Mouse (Mus musculus): ENCODE data around the gene Mogs. TPM values are rescaled to one million over a fixed set of nuclear protein-coding genes. Genes with fewer than 3 reads are reported as not detected.

Mogs gene
- total and polyA plus RNA-seq, 3 experiments, result 57.2 to 78.9 (median 77.3) TPM

DNA sequence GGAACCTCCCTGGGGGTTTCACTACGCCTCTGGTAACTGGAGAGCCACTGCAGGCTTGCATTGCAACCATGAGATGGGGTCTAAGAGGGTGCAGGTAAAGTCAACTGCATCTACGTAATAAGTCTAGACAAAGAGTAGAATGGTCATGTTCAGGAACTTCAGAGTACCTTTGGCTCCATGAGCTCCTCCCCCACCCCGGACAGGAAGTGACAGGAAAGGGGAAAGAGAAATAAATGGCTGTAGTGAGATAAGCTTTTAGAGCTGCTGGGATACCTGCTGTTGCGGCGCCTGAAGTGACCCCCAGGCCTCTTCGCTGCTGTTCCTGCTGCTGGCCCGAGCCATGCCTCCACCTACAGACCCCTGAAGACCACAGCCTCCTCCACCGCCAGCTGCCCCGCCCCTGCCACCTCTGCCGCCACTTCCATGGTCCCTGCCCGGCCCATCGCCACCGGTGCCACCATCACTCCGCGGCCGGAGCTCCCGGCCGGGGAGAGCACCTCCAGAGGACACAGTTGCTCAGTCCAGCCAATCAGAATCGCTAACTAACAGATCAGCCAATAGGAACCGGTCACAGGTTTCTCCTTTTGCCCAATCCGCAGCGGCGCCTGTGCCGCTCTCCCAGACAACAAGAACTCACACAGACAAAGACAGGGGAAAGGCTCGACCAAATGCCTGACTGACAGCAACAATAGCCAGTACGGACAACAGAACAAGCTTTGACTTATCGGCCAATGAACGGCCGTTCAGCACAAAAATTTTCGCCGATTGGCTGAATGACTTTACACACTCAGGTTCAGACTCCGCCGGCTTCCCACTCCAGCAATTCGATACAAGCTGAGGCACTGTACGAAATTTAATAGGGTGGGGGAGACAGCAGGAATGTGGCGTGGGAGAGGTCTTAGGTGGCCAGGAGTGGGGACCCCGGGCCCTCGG, 5.9 kb downstream of the Mogs start, which contains the start of gene Wbp1:
Gene Wbp1 (minus strand): TSS at position 630 of the 933 bp plus-strand sequence.
- peaks cover 6% of the 10 kb centered on the region; the same call in 1 of the 2 replicates for H3K79me2 ChIP-seq (replicated peaks; ENCODE audit: control insufficient read depth, extremely low read depth, insufficient read depth, poor library complexity, severe bottlenecking)
- no peaks in the 10 kb centered on the region for H3K27me3 ChIP-seq (replicated peaks)
- peaks cover 27 to 77% of the 10 kb centered on the region in 2 experiments for H3K4me1 ChIP-seq (ENCODE audit: control insufficient read depth in 1 of 2, insufficient read depth in 2 of 2)
- H3K9me3 ChIP-seq (replicated peaks; ENCODE audit: low read length), result no peaks in the 10 kb centered on the region
- in situ Hi-C loops (cut with MboI; ENCODE audit: low pct_ligation_motif_present, low pct_unique_long_range_greater_than_20kb, low sequenced_read_pairs), result no loop called here
- dilution Hi-C loops (cut with MboI; ENCODE audit: extremely low pct_ligation_motif_present, extremely low pct_unique_long_range_greater_than_20kb, low sequenced_read_pairs), result no loop called here
- peak within 1 kb of the TSS; percentile 81 for H3K4me2 ChIP-seq (ENCODE audit: insufficient read depth, low read depth, poor library complexity, severe bottlenecking)
- peak within 1 kb of the TSS; percentile 44 for H3K27ac ChIP-seq (ENCODE audit: insufficient read depth, low read depth)
- H3K36me3 ChIP-seq (replicated peaks in 1 of 2; ENCODE audit: control insufficient read depth in 1 of 2, insufficient read depth in 1 of 2, low read length in 1 of 2), result peaks cover 18 to 38% of the 10 kb centered on the region in 2 experiments
- TF ChIP-seq TBP (conservative IDR thresholded peaks at IDR 0.05; ENCODE audit: low read depth, low read length), result 0 out of 2 replicates have a peak, but pooled peaks have one; percentile 44
- TF ChIP-seq USF1 (IDR thresholded peaks at IDR 0.05; ENCODE audit: low read depth, low read length), result peak; percentile 11; the same call in 1 of the 2 replicates
- TF ChIP-seq MAX (IDR thresholded peaks at IDR 0.05; ENCODE audit: low read length), result peak; percentile 66
- TF ChIP-seq BHLHE40 (IDR thresholded peaks at IDR 0.05; ENCODE audit: low read depth, low read length), result no peak
- 0 out of 2 replicates have a peak, but pooled peaks have one; percentile 17 for TF ChIP-seq MAZ (IDR thresholded peaks at IDR 0.05; ENCODE audit: low read depth, low read length)
- TF ChIP-seq ZC3H11A (IDR thresholded peaks at IDR 0.05; ENCODE audit: low read depth, low read length), result no peak
- TF ChIP-seq POLR2A (IDR thresholded peaks at IDR 0.05; ENCODE audit: low read depth, low read length), result peak; percentile 83
- TF ChIP-seq POLR2AphosphoS2 (IDR thresholded peaks at IDR 0.05; ENCODE audit: low read depth, low read length), result peak; percentile 44; the same call in 1 of the 2 replicates
- TF ChIP-seq EP300 (IDR thresholded peaks at IDR 0.05; ENCODE audit: low read length), result no peak
- TF ChIP-seq ZMIZ1 (IDR thresholded peaks at IDR 0.05; ENCODE audit: low read depth, low read length), result peak; percentile 93
- TF ChIP-seq ELF1 (IDR thresholded peaks at IDR 0.05; ENCODE audit: low read depth, low read length), result 0 out of 2 replicates have a peak, but pooled peaks have one; percentile 12
- peak; percentile 56 for TF ChIP-seq NRF1 (IDR thresholded peaks at IDR 0.05; ENCODE audit: low read depth, low read length)
- TF ChIP-seq CTCF (conservative IDR thresholded peaks at IDR 0.05 in 1 of 2, IDR thresholded peaks at IDR 0.05 in 1 of 2; ENCODE audit: low read depth in 2 of 2, low read length in 2 of 2), result no peak
- TF ChIP-seq SMC3 (IDR thresholded peaks at IDR 0.05; ENCODE audit: low read depth, low read length), result no peak
- TF ChIP-seq MYC (IDR thresholded peaks at IDR 0.05; ENCODE audit: low read depth, low read length), result 0 out of 2 replicates have a peak, but pooled peaks have one; percentile 2
- peak; percentile 58; the same call in 1 of the 2 replicates for TF ChIP-seq UBTF (IDR thresholded peaks at IDR 0.05; ENCODE audit: low read depth, low read length)
- no peak for TF ChIP-seq PAX5 (IDR thresholded peaks at IDR 0.05; ENCODE audit: low read length)
- peak; percentile 74; the same call in 1 of the 2 replicates for TF ChIP-seq MXI1 (IDR thresholded peaks at IDR 0.05; ENCODE audit: low read depth, low read length)
- TF ChIP-seq GABPA (IDR thresholded peaks at IDR 0.05; ENCODE audit: insufficient replicate concordance, low read depth, low read length), result no peak
- TF ChIP-seq TCF12 (IDR thresholded peaks at IDR 0.05; ENCODE audit: low read depth, low read length), result peak; percentile 39; the same call in 1 of the 2 replicates
- 0 out of 2 replicates have a peak, but pooled peaks have one; percentile 32 for TF ChIP-seq MEF2A (IDR thresholded peaks at IDR 0.05; ENCODE audit: borderline replicate concordance, low read depth, low read length)
- TF ChIP-seq NELFE (IDR thresholded peaks at IDR 0.05; ENCODE audit: low read depth, low read length), result peak; percentile 14
- peak; percentile 61; the same call in 1 of the 2 replicates for TF ChIP-seq E2F4 (IDR thresholded peaks at IDR 0.05; ENCODE audit: insufficient replicate concordance, low read depth, low read length)
- no peak for TF ChIP-seq IRF4 (IDR thresholded peaks at IDR 0.05; ENCODE audit: low read depth, low read length)
- TF ChIP-seq CHD2 (IDR thresholded peaks at IDR 0.05; ENCODE audit: low read length), result peak; percentile 87
- peak; percentile 60 for TF ChIP-seq HCFC1 (IDR thresholded peaks at IDR 0.05; ENCODE audit: low read depth, low read length)
- peak within 1 kb of the TSS; percentile 59 for H3K9ac ChIP-seq (ENCODE audit: insufficient read depth, low read depth)
- peak; percentile 99 for DNase-seq (ENCODE audit: extremely low read depth)
- H3K4me3 ChIP-seq (replicated peaks in 1 of 3; ENCODE audit: low read depth in 2 of 3, low read length in 2 of 3, poor library complexity in 1 of 3), result peak within 1 kb of the TSS; percentile 65 to 73 (median 67)

Measured in CH12.LX (cell line).